Mouse (Mus musculus) C2C12 (cell line): Measurements from ENCODE around the gene Trp53i13. TPM values are rescaled to one million over a fixed set of nuclear protein-coding genes. Genes with fewer than 3 reads are reported as not detected.

ENCODE experiments used
- H3K27me3 ChIP-seq: one replicate; pipeline ENCODE4 v1.6.1; 2011; ENCODE audit not compliant: control insufficient read depth, insufficient read depth, insufficient read length
- H3K36me3 ChIP-seq: one replicate; pipeline ENCODE4 v1.6.1; 2011; ENCODE audit not compliant: control insufficient read depth, insufficient read depth
- H3K4me3 ChIP-seq: one replicate; pipeline ENCODE4 v1.5.1; 2011; ENCODE audit warnings: mild to moderate bottlenecking, control low read depth; ENCODE audit not compliant: poor library complexity, insufficient read depth, severe bottlenecking
- H3K79me2 ChIP-seq: one replicate; pipeline ENCODE4 v1.6.1; 2011; ENCODE audit not compliant: control insufficient read depth, insufficient read depth
- H3K79me3 ChIP-seq: one replicate; pipeline ENCODE4 v1.6.1; 2011; ENCODE audit warnings: low read depth, control low read depth
- H3ac ChIP-seq: one replicate; pipeline ENCODE3; 2011; ENCODE audit warnings: low read depth; ENCODE audit not compliant: control insufficient read depth, insufficient read length
- CEBPB ChIP-seq: IDR thresholded peaks from one replicate; pipeline ENCODE4 v1.6.1; 2011; ENCODE audit warnings: low read depth, mild to moderate bottlenecking, control low read depth, moderate library complexity
- CTCF ChIP-seq: IDR thresholded peaks from one replicate; pipeline ENCODE4 v1.5.1; 2011; ENCODE audit not compliant: control insufficient read depth, insufficient read depth, insufficient read length
- FOSL1 ChIP-seq: IDR thresholded peaks from one replicate; pipeline ENCODE4 v1.8.0; 2011; ENCODE audit warnings: mild to moderate bottlenecking, low read length; ENCODE audit not compliant: poor library complexity, insufficient read depth, severe bottlenecking
- MAX ChIP-seq: IDR thresholded peaks from one replicate; pipeline ENCODE4 v1.6.1; 2011; ENCODE audit warnings: mild to moderate bottlenecking, control low read depth
- MYOD1 ChIP-seq: IDR thresholded peaks from one replicate; pipeline ENCODE4 v1.6.1; 2011; ENCODE audit warnings: low read depth; ENCODE audit not compliant: control insufficient read depth, insufficient read length
- MYOG ChIP-seq: IDR thresholded peaks from one replicate; pipeline ENCODE4 v1.6.1; 2011; ENCODE audit not compliant: control insufficient read depth, insufficient read length; ENCODE audit errors: extremely low read depth
- USF1 ChIP-seq: IDR thresholded peaks from one replicate; pipeline ENCODE4 v1.6.1; 2011; ENCODE audit warnings: low read depth, mild to moderate bottlenecking, control low read depth, moderate library complexity
- polyA plus RNA-seq: library from polyadenylated mRNA; unstranded; fragments of >200 nt; fragmentation: generic; extraction: Trizol; gene quantifications from one replicate; pipeline ENCODE4 v1.2.1, GENCODE M21; 2012; ENCODE audit warnings: missing spikeins

The Trp53i13 gene
- polyA plus RNA-seq, 1 experiment, result 18.2 TPM

- no peak overlapping the region for H3ac ChIP-seq
- peaks cover 98% of the 10 kb centered on the region for H3K79me2 ChIP-seq
- no peaks in the 10 kb centered on the region for H3K36me3 ChIP-seq
Measured at GRCm38 (mm10) chr11:77483510-77484255, 32.1 kb downstream of the Trp53i13 start.

DNA sequence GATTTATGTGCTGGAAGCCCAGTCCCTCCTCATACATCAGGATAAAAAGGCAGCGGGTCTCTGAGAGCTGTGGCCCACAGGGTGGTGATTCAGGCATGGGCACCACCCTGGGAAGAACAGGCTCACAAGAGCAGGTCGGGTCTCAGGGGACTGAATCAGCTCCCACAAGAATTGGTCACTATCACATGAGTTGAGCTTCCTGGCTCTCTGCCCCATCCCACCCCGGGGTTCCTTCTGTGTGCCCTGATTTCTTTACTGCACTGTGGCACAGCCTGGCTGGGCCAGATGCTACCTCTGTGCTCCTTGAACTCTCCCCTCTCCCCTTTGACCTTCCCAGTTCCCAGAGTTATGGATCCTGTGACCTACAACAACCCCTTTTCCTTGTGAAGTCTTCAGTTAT lies 32.7 kb downstream of the Trp53i13 start:
- no peaks in the 10 kb centered on the region for H3K36me3 ChIP-seq
- no peaks in the 10 kb centered on the region for H3K27me3 ChIP-seq
- H3K79me2 ChIP-seq, result peaks cover 98% of the 10 kb centered on the region
- H3K4me3 ChIP-seq, result no peak overlapping the region
- H3ac ChIP-seq, result no peak overlapping the region
- peaks cover 82% of the 10 kb centered on the region for H3K79me3 ChIP-seq
- TF ChIP-seq MYOD1 (peak; percentile 22), CEBPB (no peak), MAX (peak; percentile 53), FOSL1 (no peak), MYOG (no peak), USF1 (peak; percentile 8), CTCF (no peak)

More at GRCm38 (mm10) chr11:77483510-77484255, 32.1 kb downstream of the Trp53i13 start:
- peak; percentile 82 for TF ChIP-seq MAX
- TF ChIP-seq CTCF, result no peak
- peaks cover 82% of the 10 kb centered on the region for H3K79me3 ChIP-seq
- H3K4me3 ChIP-seq, result no peak overlapping the region
- H3K27me3 ChIP-seq, result no peaks in the 10 kb centered on the region

- Histone ChIP-seq H3ac (no peak overlapping the region), H3K27me3 (no peaks in the 10 kb centered on the region), H3K79me2 (peaks cover 50% of the 10 kb centered on the region), H3K79me3 (peaks cover 47% of the 10 kb centered on the region), H3K36me3 (peaks cover 35% of the 10 kb centered on the region), H3K4me3 (no peak overlapping the region)
- no peak for TF ChIP-seq MYOD1
- no peak for TF ChIP-seq CEBPB
- TF ChIP-seq MAX, result no peak
- TF ChIP-seq MYOG, result no peak
- TF ChIP-seq FOSL1, result no peak
- TF ChIP-seq USF1, result no peak
- TF ChIP-seq CTCF, result no peak
Measured at GRCm38 (mm10) chr11:77476895-77477294, 38.9 kb downstream of the Trp53i13 start.

GRCm38 (mm10) chr11:77476216-77476615 lies 39.6 kb downstream of the Trp53i13 start:
- Histone ChIP-seq H3K4me3 (no peak overlapping the region), H3K36me3 (peaks cover 42% of the 10 kb centered on the region), H3ac (no peak overlapping the region), H3K79me2 (peaks cover 43% of the 10 kb centered on the region), H3K27me3 (no peaks in the 10 kb centered on the region), H3K79me3 (peaks cover 41% of the 10 kb centered on the region)
- TF ChIP-seq CEBPB, result no peak
- no peak for TF ChIP-seq MYOD1
- no peak for TF ChIP-seq CTCF
- no peak for TF ChIP-seq FOSL1
- no peak for TF ChIP-seq MYOG
- no peak for TF ChIP-seq MAX
- no peak for TF ChIP-seq USF1

DNA sequence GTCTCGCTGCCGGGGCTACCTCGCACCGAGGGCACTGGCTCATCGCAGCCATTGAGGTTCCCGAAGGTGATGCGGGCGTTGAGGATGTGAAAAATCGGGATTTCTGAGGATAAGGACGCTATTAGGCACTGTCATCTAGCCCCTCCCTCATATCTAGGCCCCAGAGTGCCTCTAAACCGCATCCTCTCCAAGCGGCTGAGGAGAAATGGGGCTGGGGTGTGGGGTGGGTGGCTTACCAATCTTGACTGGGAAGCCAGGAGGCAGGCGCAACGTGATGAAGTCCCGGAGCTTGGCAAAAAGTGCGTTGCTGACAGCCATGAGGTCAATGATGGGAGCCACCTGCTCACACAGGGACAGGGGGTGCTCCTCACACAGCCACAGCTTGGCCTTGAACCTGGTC lies 43.0 kb downstream of the Trp53i13 start:
- H3K4me3 ChIP-seq, result no peak overlapping the region
- no peaks in the 10 kb centered on the region for H3K27me3 ChIP-seq
- TF ChIP-seq CTCF (no peak), MAX (no peak), CEBPB (no peak), MYOD1 (no peak), FOSL1 (no peak), MYOG (no peak), USF1 (no peak)
- H3K79me2 ChIP-seq, result peaks cover 9% of the 10 kb centered on the region
- H3K36me3 ChIP-seq, result peaks cover 59% of the 10 kb centered on the region
- H3K79me3 ChIP-seq, result peaks cover 10% of the 10 kb centered on the region
- no peak overlapping the region for H3ac ChIP-seq
